Mouse (Mus musculus) adrenal gland, adult (tissue): Measurements from ENCODE around the gene Tmem200b.

Experiments used
- DNase-seq, 2 experiments: peaks; one replicate each; pipeline ENCODE4 v3.0.0; 2022 to 2023; ENCODE audit warnings: low spot score in 1 of 2; ENCODE audit not compliant: inconsistent age in 2 of 2

Gene Tmem200b

DNA sequence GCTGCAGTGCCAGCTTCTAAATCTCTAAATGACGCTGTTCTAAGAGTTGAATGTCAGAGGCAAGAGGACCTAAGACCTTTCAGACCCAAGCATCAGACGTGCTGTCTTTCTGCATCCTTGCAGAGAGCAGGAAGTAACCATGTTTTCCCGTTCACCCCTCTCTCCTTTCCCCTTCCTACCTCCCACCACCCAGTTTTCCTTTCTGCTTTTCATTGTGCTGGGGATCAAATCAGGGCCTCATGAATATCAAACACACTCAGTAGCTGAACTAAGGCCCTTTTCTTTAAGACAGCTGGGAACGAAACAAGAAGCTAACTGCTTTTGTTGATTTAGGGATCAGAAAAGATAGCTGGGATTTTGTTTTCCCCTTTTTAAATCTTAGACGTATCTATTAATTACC lies 28.3 kb downstream of the Tmem200b start:
- DNase-seq, result no peak

DNA sequence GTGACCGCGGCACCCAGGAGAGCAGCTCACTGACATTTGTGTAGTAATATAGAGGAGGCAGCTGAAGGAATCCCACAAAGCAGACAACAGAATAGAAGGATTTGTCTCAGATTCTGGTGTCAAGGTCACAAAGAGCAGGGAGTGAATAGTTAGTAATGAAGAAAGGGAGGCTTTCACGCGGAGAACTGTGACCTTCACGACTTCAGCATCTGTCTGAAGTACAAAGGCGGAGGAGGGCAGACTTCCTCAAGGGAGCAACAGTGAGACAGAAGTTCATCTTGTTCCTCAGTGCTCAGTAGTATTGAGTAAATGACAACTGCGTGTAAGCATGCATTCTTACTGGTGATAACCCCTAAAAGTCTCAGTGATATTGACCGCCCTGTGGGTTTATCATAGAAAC lies 29.1 kb downstream of the Tmem200b start:
- no peak for DNase-seq

DNA sequence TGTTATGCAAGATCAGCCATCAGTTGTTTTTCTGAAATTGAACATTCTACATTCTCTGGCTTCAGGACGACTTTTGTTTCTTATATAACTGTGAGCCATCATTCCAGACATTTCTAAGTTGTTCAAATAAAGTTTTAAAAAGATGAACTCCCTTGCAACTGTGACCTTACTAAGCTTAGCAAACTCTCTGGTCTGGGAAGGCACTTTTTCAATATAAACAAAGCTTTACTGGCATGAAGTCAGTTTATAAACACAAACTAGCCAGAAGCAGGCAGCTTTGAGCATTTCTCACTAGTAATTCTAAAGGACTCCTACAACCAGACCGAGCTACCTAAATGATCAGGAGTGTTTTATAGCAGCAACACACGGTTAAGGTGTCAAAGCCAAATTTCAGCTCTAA lies 35.6 kb downstream of the Tmem200b start:
- DNase-seq, result peak in 1 of 2 experiments; percentile 38

DNA sequence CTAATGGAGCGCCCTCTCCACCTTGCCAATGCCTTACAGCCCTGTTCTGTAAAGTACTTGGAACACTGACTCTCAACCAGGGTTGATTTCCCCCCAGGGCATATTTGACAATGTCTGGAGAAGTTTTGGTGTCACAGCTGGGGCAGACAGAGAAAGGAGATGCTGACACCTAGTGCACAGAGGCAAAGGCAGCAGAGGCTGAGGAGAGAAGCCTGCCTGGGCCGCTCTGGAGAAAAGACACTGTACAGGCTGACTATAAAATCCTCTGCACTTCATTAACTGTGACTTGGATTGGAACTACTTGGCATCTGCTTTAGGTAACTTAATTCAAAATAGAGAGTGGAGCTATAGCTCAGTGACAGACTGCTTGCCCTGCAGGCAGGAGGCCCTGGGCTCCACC lies 47.3 kb downstream of the Tmem200b start:
- DNase-seq, result peak in 1 of 2 experiments; percentile 37

DNA sequence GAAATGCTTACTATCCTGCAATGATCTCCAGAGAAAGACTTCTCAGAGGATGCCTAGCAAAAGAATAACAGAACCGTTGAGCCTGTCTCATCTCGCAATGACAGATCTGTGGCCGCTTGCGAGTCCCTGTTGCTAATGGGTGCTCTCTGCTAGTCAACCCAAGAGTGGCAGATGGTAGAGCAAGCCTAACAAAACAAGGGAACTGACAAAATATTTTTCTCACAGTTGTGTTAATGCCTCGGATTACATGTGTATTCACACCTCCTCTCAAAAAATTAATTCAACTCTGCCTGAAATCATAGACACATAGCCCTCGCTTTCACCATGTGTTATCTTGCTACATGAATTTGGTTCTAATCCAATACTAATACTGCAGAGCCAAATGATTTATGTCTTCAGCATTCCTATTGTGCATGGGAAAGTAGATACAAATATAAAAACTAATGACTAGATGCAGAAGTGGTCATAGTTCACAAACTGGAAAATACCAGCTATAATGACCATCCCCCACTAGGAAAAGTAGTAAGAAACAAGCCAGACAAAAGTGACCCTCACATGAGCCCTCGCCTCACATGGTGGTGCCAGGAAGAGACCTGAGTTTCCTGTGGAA lies 48.8 kb downstream of the Tmem200b start:
- DNase-seq, result no peak
